Mouse (Mus musculus): ENCODE results near the gene Prkg2. TPM values are rescaled to one million over a fixed set of nuclear protein-coding genes. Genes with fewer than 3 reads are reported as not detected.
A peak's percentile ranks its signal among the peaks of the same experiment; 100 is the strongest.

Gene Prkg2
- 2.8 and 4.0 TPM in 2 replicates for polyA plus RNA-seq (2015; fragmentation: Nextera tagmentation; extraction: Ambion mirVana)

GRCm38 (mm10) chr5:99036596-99037441, at the start of gene Prkg2:
TSS of gene Prkg2 (minus strand) at chr5:99037351.
- peaks cover 30% of the 10 kb centered on the region for H3K27me3 ChIP-seq
- H3K9me3 ChIP-seq, result no peaks in the 10 kb centered on the region
- peak; percentile 41 for ATAC-seq (ENCODE audit: insufficient number of reproducible peaks, low FRiP score, low TSS enrichment, low read depth)
- peak within 1 kb of the TSS; percentile 51; the same call in 1 of the 2 replicates for H3K9ac ChIP-seq
- WGBS, result under 1% methylated on average over 93 of the region's 94 CpGs
- H3K4me2 ChIP-seq, result peak within 1 kb of the TSS; percentile 95
- no peaks in the 10 kb centered on the region for H3K36me3 ChIP-seq
- peak within 1 kb of the TSS; percentile 43 for H3K27ac ChIP-seq
- peaks cover 12% of the 10 kb centered on the region for H3K4me1 ChIP-seq
- H3K4me3 ChIP-seq, result peak within 1 kb of the TSS; percentile 62

- no peaks in the 10 kb centered on the region for H3K4me1 ChIP-seq
- H3K27me3 ChIP-seq, result no peaks in the 10 kb centered on the region
- no peak overlapping the region for H3K9ac ChIP-seq
- H3K4me2 ChIP-seq, result no peak overlapping the region
- H3K9me3 ChIP-seq, result no peaks in the 10 kb centered on the region
- H3K36me3 ChIP-seq, result no peaks in the 10 kb centered on the region
- no peak overlapping the region for H3K27ac ChIP-seq
- no peak overlapping the region for H3K4me3 ChIP-seq
- ATAC-seq (ENCODE audit: insufficient number of reproducible peaks, low FRiP score, low TSS enrichment, low read depth), result no peak
- 14% methylated on average over 5 of the region's 5 CpGs for WGBS
These were observed 46.8 kb upstream of the Prkg2 start for GRCm38 (mm10) chr5:99083955-99084354.

- no peaks in the 10 kb centered on the region for H3K36me3 ChIP-seq
- no peaks in the 10 kb centered on the region for H3K9me3 ChIP-seq
- no peak overlapping the region for H3K9ac ChIP-seq
- 69% methylated on average over 2 of the region's 2 CpGs for WGBS
- H3K27ac ChIP-seq, result no peak overlapping the region
- no peak overlapping the region for H3K4me3 ChIP-seq
- H3K4me1 ChIP-seq, result no peaks in the 10 kb centered on the region
- H3K4me2 ChIP-seq, result no peak overlapping the region
- no peaks in the 10 kb centered on the region for H3K27me3 ChIP-seq
- ATAC-seq (ENCODE audit: insufficient number of reproducible peaks, low FRiP score, low TSS enrichment, low read depth), result no peak
These were observed 41.2 kb upstream of the Prkg2 start for GRCm38 (mm10) chr5:99078375-99078774.

- no peaks in the 10 kb centered on the region for H3K36me3 ChIP-seq
- 82% methylated on average over 2 of the region's 2 CpGs for WGBS
- no peaks in the 10 kb centered on the region for H3K4me1 ChIP-seq
- no peak overlapping the region for H3K9ac ChIP-seq
- H3K27me3 ChIP-seq, result no peaks in the 10 kb centered on the region
- H3K27ac ChIP-seq, result no peak overlapping the region
- no peak for ATAC-seq (ENCODE audit: insufficient number of reproducible peaks, low FRiP score, low TSS enrichment, low read depth)
- H3K4me2 ChIP-seq, result no peak overlapping the region
- H3K9me3 ChIP-seq, result no peaks in the 10 kb centered on the region
- no peak overlapping the region for H3K4me3 ChIP-seq
These were observed 31.2 kb upstream of the Prkg2 start for GRCm38 (mm10) chr5:99068391-99068790.

GRCm38 (mm10) chr5:99062582-99062981, 25.4 kb upstream of the Prkg2 start:
- no peak overlapping the region for H3K27ac ChIP-seq
- no peaks in the 10 kb centered on the region for H3K27me3 ChIP-seq
- H3K36me3 ChIP-seq, result no peaks in the 10 kb centered on the region
- H3K4me1 ChIP-seq, result no peaks in the 10 kb centered on the region
- H3K4me2 ChIP-seq, result no peak overlapping the region
- H3K4me3 ChIP-seq, result no peak overlapping the region
- ATAC-seq (ENCODE audit: insufficient number of reproducible peaks, low FRiP score, low TSS enrichment, low read depth), result no peak
- no peaks in the 10 kb centered on the region for H3K9me3 ChIP-seq
- H3K9ac ChIP-seq, result no peak overlapping the region

GRCm38 (mm10) chr5:99039021-99039420, 1.9 kb upstream of the Prkg2 start:
- no peaks in the 10 kb centered on the region for H3K36me3 ChIP-seq
- 87% methylated on average over 6 of the region's 6 CpGs for WGBS
- H3K9ac ChIP-seq, result no peak overlapping the region
- H3K4me2 ChIP-seq, result no peak overlapping the region
- H3K27me3 ChIP-seq, result peaks cover 30% of the 10 kb centered on the region
- no peak overlapping the region for H3K27ac ChIP-seq
- ATAC-seq (ENCODE audit: insufficient number of reproducible peaks, low FRiP score, low TSS enrichment, low read depth), result no peak
- no peak overlapping the region for H3K4me3 ChIP-seq
- H3K4me1 ChIP-seq, result peaks cover 12% of the 10 kb centered on the region
- no peaks in the 10 kb centered on the region for H3K9me3 ChIP-seq

GRCm38 (mm10) chr5:99037442-99037811, 276 bp upstream of the Prkg2 start:
- H3K4me1 ChIP-seq, result peaks cover 12% of the 10 kb centered on the region
- ATAC-seq (ENCODE audit: insufficient number of reproducible peaks, low FRiP score, low TSS enrichment, low read depth), result no peak
- no peaks in the 10 kb centered on the region for H3K9me3 ChIP-seq
- H3K36me3 ChIP-seq, result no peaks in the 10 kb centered on the region
- peaks cover 30% of the 10 kb centered on the region for H3K27me3 ChIP-seq
- H3K9ac ChIP-seq, result no peak overlapping the region
- H3K4me2 ChIP-seq, result peak overlapping the region; percentile 95
- H3K27ac ChIP-seq, result peak overlapping the region; percentile 7; the same call in 1 of the 2 replicates
- 8% methylated on average over 9 of the region's 9 CpGs for WGBS
- peak overlapping the region; percentile 62 for H3K4me3 ChIP-seq

GRCm38 (mm10) chr5:99035961-99036360, 1.2 kb downstream of the Prkg2 start:
- no peak overlapping the region for H3K9ac ChIP-seq
- peaks cover 12% of the 10 kb centered on the region for H3K4me1 ChIP-seq
- H3K27me3 ChIP-seq, result peaks cover 30% of the 10 kb centered on the region
- no peak for ATAC-seq (ENCODE audit: insufficient number of reproducible peaks, low FRiP score, low TSS enrichment, low read depth)
- H3K9me3 ChIP-seq, result no peaks in the 10 kb centered on the region
- 56% methylated on average over 9 of the region's 9 CpGs for WGBS
- H3K36me3 ChIP-seq, result no peaks in the 10 kb centered on the region
- H3K4me2 ChIP-seq, result peak overlapping the region; percentile 95
- H3K4me3 ChIP-seq, result peak overlapping the region; percentile 62
- no peak overlapping the region for H3K27ac ChIP-seq

GRCm38 (mm10) chr5:99031551-99032149, 5.5 kb downstream of the Prkg2 start:
- no peaks in the 10 kb centered on the region for H3K36me3 ChIP-seq
- 75% methylated on average over 6 of the region's 6 CpGs for WGBS
- no peaks in the 10 kb centered on the region for H3K9me3 ChIP-seq
- H3K4me3 ChIP-seq, result no peak overlapping the region
- H3K4me1 ChIP-seq, result peaks cover 5% of the 10 kb centered on the region; the same call in 1 of the 2 replicates
- peaks cover 10% of the 10 kb centered on the region for H3K27me3 ChIP-seq
- H3K9ac ChIP-seq, result no peak overlapping the region
- no peak overlapping the region for H3K4me2 ChIP-seq
- no peak overlapping the region for H3K27ac ChIP-seq
- ATAC-seq (ENCODE audit: insufficient number of reproducible peaks, low FRiP score, low TSS enrichment, low read depth), result no peak

GRCm38 (mm10) chr5:99026343-99026742, 10.8 kb downstream of the Prkg2 start:
- 77% methylated on average over 3 of the region's 3 CpGs for WGBS
- no peak overlapping the region for H3K9ac ChIP-seq
- no peak overlapping the region for H3K4me2 ChIP-seq
- H3K9me3 ChIP-seq, result no peaks in the 10 kb centered on the region
- no peak for ATAC-seq (ENCODE audit: insufficient number of reproducible peaks, low FRiP score, low TSS enrichment, low read depth)
- no peak overlapping the region for H3K27ac ChIP-seq
- no peaks in the 10 kb centered on the region for H3K36me3 ChIP-seq
- H3K27me3 ChIP-seq, result no peaks in the 10 kb centered on the region
- no peaks in the 10 kb centered on the region for H3K4me1 ChIP-seq
- no peak overlapping the region for H3K4me3 ChIP-seq

- Histone ChIP-seq H3K4me3 (no peak overlapping the region), H3K27ac (no peak overlapping the region), H3K9me3 (no peaks in the 10 kb centered on the region), H3K4me1 (no peaks in the 10 kb centered on the region), H3K27me3 (no peaks in the 10 kb centered on the region), H3K36me3 (no peaks in the 10 kb centered on the region), H3K4me2 (no peak overlapping the region), H3K9ac (no peak overlapping the region)
- ATAC-seq (ENCODE audit: insufficient number of reproducible peaks, low FRiP score, low TSS enrichment, low read depth), result no peak
- 79% methylated on average over 6 of the region's 6 CpGs for WGBS
These were observed 17.4 kb downstream of the Prkg2 start for GRCm38 (mm10) chr5:99019709-99020108.

GRCm38 (mm10) chr5:99015140-99015539, 22.0 kb downstream of the Prkg2 start:
- Histone ChIP-seq H3K9me3 (no peaks in the 10 kb centered on the region), H3K4me1 (no peaks in the 10 kb centered on the region), H3K4me3 (no peak overlapping the region), H3K27ac (no peak overlapping the region), H3K36me3 (no peaks in the 10 kb centered on the region), H3K27me3 (no peaks in the 10 kb centered on the region), H3K4me2 (no peak overlapping the region), H3K9ac (no peak overlapping the region)
- 81% methylated on average over 3 of the region's 3 CpGs for WGBS
- no peak for ATAC-seq (ENCODE audit: insufficient number of reproducible peaks, low FRiP score, low TSS enrichment, low read depth)

Data from limb, embryonic 15.5 days (tissue).